Mouse (Mus musculus): ENCODE results near the gene Cacnb2.

The Cacnb2 gene

DNA sequence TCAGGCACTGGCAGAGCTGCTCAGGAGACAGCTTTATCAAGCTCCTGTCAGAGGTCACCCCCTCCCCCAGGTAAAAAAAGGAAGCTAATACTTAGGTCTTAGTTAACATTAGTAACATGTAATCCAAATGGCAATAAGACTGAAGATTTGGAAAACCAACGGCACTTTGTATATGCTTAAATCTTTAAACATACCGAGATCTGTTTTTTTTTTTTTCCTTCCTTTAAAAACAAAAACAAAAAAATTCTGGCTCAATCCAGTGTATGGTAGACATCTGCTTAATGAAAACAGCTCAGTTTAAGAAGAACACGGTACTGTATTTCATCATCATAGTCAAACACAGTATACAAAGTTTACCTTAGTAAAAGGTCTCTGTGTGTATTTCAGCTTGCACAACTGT is at the start of gene Cacnb2:
Gene Cacnb2, plus strand, starts transcription at position 301 of the 400 bp plus-strand sequence.
- no peak for DNase-seq (ENCODE audit: extremely low read depth, insufficient read length, low spot score)

- no peak for DNase-seq (ENCODE audit: extremely low read depth, insufficient read length, low spot score)
Measured at GRCm38 (mm10) chr2:14568020-14568419, 34.9 kb upstream of the Cacnb2 start.

DNA sequence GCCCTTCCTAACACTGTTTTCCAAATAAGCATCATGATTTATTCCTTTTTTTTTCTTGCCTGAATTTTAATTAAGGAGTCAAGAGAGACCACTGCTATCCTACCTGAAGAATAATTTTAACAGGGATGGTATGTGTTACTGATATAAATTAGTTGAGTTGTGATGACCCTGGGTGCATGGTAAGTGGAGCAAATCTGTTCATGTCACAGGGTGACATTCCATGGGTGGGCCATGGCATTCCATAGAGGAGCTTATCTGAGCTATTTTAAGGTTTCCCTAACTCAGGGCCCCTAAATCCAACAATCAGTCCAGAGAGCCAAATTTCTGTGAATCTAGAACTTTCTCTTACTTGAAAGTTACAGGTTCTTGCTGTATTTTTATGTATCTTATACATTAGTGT is 31.6 kb upstream of the Cacnb2 start:
- no peak for DNase-seq (ENCODE audit: extremely low read depth, insufficient read length, low spot score)

DNA sequence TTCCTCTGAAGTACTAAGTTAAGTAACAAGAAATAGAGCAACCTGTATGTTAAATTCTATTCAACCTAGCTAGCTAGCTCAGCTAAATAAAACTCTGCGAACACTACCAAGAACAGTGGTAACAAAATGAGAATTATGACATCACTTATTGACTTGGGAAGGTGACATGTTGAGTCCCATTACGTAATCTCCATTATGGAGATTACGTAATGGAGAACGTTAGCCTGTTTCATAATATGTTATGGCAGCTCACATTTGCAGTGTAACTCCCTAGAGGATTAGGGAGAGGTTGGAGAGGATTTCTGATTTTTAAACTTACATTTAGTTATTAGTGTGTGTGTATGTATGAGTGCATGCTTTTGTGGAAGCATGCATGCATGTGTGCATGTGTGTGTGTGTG is 13.3 kb upstream of the Cacnb2 start:
- no peak for DNase-seq (ENCODE audit: extremely low read depth, insufficient read length, low spot score)

DNA sequence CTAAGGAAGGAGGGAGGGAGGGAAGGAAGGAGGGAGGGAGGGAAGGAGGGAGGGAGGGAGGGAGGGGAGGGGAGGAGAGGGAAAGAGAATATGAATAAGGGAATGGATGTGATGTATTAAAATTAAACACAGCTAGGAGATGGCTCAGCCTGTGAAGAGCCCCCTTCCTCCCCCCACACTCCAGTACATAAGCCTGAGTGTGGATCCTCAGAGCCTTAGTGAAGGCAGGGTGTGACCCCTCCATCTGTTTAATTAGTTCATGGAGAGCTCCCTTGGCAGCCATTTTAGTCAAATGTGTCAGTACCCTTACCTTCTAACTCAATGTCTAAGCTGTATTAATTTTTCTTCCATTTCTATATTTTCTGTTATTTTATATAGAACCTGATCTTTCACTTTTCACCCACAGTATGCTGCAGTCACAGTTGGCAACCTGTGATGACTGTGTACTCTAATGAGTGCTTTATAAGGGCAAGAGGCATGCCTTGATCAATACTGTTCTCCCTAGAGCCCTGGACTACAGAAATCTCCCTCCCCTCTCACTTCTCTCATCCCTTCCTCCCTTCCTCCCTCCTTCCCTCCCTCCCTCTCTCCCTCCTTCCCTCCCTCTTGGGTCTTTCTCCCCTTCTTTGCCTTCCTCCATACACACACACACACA is 4.9 kb upstream of the Cacnb2 start:
- DNase-seq (ENCODE audit: extremely low read depth, insufficient read length, low spot score), result no peak

GRCm38 (mm10) chr2:14603784-14604781 is 1.2 kb downstream of the Cacnb2 start:
- peak; percentile 75 for DNase-seq (ENCODE audit: extremely low read depth, insufficient read length, low spot score)

- peak; percentile 52 for DNase-seq (ENCODE audit: extremely low read depth, insufficient read length, low spot score)
Measured at GRCm38 (mm10) chr2:14604791-14605190, 1.9 kb downstream of the Cacnb2 start.

DNA sequence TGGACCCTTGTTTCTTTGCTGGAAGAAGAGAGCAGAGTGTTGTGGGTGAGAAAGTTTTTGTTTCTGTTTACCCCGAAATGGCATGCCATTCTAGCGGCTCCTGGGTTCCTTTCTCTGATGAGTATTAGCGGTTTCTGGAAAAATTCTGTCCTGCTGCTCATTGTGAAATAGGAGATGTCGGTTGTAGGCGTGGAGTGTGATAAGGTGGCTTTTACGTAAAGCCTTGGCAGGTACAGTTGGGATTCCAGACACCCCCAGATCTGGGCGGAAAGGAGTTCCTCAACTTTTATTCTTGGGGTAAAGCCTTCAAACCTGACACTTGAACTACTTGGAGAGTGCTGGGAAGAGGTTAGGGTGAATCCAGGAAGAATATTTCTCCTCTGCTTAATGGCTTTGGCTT is 2.3 kb downstream of the Cacnb2 start:
- no peak for DNase-seq (ENCODE audit: extremely low read depth, insufficient read length, low spot score)

- DNase-seq (ENCODE audit: extremely low read depth, insufficient read length, low spot score), result no peak
Measured at GRCm38 (mm10) chr2:14608606-14609005, 5.7 kb downstream of the Cacnb2 start.

GRCm38 (mm10) chr2:14612705-14613104 is 9.8 kb downstream of the Cacnb2 start:
- DNase-seq (ENCODE audit: extremely low read depth, insufficient read length, low spot score), result no peak

GRCm38 (mm10) chr2:14616361-14616760 is 13.5 kb downstream of the Cacnb2 start:
- DNase-seq (ENCODE audit: extremely low read depth, insufficient read length, low spot score), result no peak

- no peak for DNase-seq (ENCODE audit: extremely low read depth, insufficient read length, low spot score)
Measured at GRCm38 (mm10) chr2:14620120-14620853, 17.4 kb downstream of the Cacnb2 start.

- no peak for DNase-seq (ENCODE audit: extremely low read depth, insufficient read length, low spot score)
Measured at GRCm38 (mm10) chr2:14620891-14621290, 18.0 kb downstream of the Cacnb2 start.

DNA sequence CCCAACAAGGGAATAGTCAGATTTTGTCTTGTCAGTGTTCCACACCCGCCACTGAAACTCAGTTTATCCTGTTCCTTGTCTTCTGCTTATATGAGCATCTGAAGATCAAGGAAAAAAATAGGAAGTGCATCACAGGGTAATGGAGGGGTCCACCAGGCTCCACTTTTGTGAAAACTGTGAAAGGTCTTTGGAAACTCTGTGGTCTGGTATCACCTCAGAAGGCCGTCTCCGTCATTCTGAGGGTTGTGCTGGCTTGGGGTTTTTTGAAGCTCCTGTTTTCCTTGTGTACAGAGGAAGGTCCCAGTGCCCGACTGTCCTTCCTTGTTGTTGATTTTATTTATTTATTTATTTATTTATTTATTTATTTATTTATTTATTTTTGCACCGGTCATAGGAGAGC is 20.9 kb downstream of the Cacnb2 start:
- DNase-seq (ENCODE audit: extremely low read depth, insufficient read length, low spot score), result no peak

DNA sequence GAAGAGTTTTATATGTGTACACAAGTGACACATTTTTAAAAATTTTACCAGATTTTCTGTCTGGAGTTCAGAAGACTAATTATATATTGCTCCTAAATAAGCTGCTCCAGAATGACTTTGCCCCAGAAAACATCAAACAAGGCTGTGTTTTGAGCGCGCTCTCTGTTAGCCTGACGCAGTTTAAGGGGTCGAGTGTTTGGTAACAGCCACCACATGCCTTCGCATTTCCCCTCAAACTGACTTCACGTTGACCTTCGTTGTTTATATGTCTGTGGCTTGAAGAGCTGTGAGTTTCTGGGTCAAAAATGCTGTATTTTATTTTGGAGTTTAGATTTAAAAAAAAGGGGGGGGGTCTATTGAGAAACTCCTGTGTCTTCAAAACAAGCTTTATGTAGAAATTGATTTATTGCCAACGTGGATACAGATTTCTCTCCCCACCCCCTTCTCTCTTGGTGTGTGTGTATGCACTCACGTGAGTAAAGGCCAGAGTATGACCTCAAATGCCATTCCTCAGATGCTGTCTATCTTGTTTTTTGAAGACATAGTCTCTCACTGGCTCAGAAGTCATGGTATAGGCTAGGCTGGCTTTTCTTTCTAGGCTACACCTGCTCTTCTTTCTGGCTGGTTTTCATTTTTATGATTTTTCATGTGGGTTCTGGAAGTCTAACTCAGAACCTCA is 27.1 kb downstream of the Cacnb2 start:
- no peak for DNase-seq (ENCODE audit: extremely low read depth, insufficient read length, low spot score)

GRCm38 (mm10) chr2:14631590-14631989 is 28.7 kb downstream of the Cacnb2 start:
- no peak for DNase-seq (ENCODE audit: extremely low read depth, insufficient read length, low spot score)

DNA sequence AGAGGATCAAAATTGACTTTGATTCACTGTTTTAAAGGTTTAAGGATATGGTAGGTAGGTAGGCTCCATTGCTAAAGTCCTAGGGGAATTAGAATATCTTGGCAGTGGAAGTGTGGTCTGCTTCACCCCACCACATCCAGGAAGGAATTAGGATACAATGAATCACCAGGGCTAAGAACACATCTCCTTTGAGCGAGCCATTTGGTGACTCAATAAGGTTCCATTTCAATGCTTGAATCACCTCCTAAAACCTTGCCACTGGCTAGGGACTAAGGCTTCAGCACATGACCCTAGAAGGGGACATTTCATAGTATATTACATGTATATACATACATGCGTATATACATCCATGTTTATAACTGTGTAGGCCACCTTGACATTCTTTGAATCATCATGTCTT is 30.3 kb downstream of the Cacnb2 start:
- DNase-seq (ENCODE audit: extremely low read depth, insufficient read length, low spot score), result peak; percentile 51

DNA sequence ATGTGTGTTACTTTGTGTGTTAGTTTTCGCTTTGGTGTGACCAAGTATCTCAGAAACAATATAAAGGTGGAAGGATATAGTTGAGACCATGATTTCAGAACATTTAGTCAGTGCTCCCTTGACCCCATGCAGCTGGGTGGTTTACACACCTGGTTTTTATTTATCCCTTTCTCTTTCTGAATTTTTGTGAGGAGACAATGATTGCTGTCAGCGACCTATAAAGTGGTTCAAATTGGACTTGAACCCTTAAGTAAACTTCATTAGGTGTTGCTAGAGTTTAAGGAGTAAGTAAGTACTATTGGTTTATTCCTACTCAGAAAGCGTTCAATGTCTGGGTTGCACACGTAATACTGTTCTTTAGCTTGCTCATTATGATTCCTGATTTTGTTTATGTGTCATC is 36.4 kb downstream of the Cacnb2 start:
- no peak for DNase-seq (ENCODE audit: extremely low read depth, insufficient read length, low spot score)

GRCm38 (mm10) chr2:14639877-14640276 is 37.0 kb downstream of the Cacnb2 start:
- no peak for DNase-seq (ENCODE audit: extremely low read depth, insufficient read length, low spot score)

DNA sequence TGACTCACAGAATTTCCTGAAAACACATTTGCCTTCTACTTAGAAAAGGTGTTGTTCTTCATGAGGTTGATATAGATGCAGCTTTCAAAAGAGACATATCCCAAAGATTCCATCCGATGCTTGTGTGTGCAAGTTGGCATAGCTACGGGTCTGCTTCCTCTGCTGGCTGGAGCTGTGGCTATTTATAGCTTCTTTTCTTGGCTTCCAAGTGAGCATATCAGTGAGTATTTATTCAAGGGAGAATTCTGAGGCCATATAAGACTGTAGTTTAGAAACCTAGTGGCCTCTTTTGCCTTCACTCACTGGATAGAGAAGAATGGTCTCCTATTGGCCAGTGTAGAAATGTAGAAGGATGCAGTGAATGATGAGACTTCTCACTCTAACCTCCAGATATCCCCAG is 38.2 kb downstream of the Cacnb2 start:
- DNase-seq (ENCODE audit: extremely low read depth, insufficient read length, low spot score), result peak; percentile 16

- DNase-seq (ENCODE audit: extremely low read depth, insufficient read length, low spot score), result peak; percentile 15
Measured at GRCm38 (mm10) chr2:14651268-14651667, 48.4 kb downstream of the Cacnb2 start.
